Mouse (Mus musculus) activated CD4-positive, CD25-positive, alpha-beta regulatory T cell, adult 4 months (primary cell): Measurements from ENCODE around the gene Tescl. TPM values are rescaled to one million over a fixed set of nuclear protein-coding genes. Genes with fewer than 3 reads are reported as not detected.

Experiments
- ATAC-seq: one replicate; pipeline ENCODE4 v1.8.0; 2017
- polyA plus RNA-seq, 2 experiments: library from polyadenylated mRNA; unstranded; fragments of 100-300 nt; shearing (Covaris generic); gene quantifications; one replicate each; pipeline ENCODE4 v1.2.1; 2017

The Tescl gene
- polyA plus RNA-seq, 2 experiments from 2014 or later = not detected

- ATAC-seq = no peak
These were observed 27.3 kb upstream of the Tescl start for GRCm38 (mm10) chr7:24361001-24361400.

GRCm38 (mm10) chr7:24359269-24359668 lies 25.5 kb upstream of the Tescl start:
- no peak for ATAC-seq

- ATAC-seq = no peak
These were observed 24.2 kb upstream of the Tescl start for GRCm38 (mm10) chr7:24357899-24358298.

GRCm38 (mm10) chr7:24356081-24356480 lies 22.3 kb upstream of the Tescl start:
- ATAC-seq = no peak

GRCm38 (mm10) chr7:24355646-24356045 lies 21.9 kb upstream of the Tescl start:
- ATAC-seq = no peak

- ATAC-seq = no peak
These were observed 15.2 kb upstream of the Tescl start, which contains the start of gene Lypd5 for GRCm38 (mm10) chr7:24348896-24349295. Lypd5 (plus strand) TSS chr7:24349196.

GRCm38 (mm10) chr7:24346444-24346843 lies 12.7 kb upstream of the Tescl start:
- no peak for ATAC-seq

- ATAC-seq = no peak
These were observed 10.1 kb upstream of the Tescl start for GRCm38 (mm10) chr7:24343701-24344272.

GRCm38 (mm10) chr7:24338241-24338640 lies 4.5 kb upstream of the Tescl start:
- ATAC-seq = no peak

GRCm38 (mm10) chr7:24335699-24336309 lies 2.1 kb upstream of the Tescl start:
- ATAC-seq = no peak

GRCm38 (mm10) chr7:24327281-24327975 lies 6.3 kb downstream of the Tescl start:
- ATAC-seq = no peak

- ATAC-seq = no peak
These were observed 7.2 kb downstream of the Tescl start for GRCm38 (mm10) chr7:24326273-24327135.

- ATAC-seq = no peak
These were observed 8.0 kb downstream of the Tescl start for GRCm38 (mm10) chr7:24325675-24326128.

GRCm38 (mm10) chr7:24325197-24325596 lies 8.5 kb downstream of the Tescl start:
- no peak for ATAC-seq

- ATAC-seq = no peak
These were observed 11.1 kb downstream of the Tescl start for GRCm38 (mm10) chr7:24322593-24322992.

GRCm38 (mm10) chr7:24318942-24319341 lies 14.8 kb downstream of the Tescl start:
- no peak for ATAC-seq

GRCm38 (mm10) chr7:24316567-24317092 lies 17.1 kb downstream of the Tescl start, which contains the start of gene Zfp94:
Zfp94 (minus strand) TSS chr7:24316666.
- peak; percentile 90 for ATAC-seq

- ATAC-seq = peak; percentile 55
These were observed 17.8 kb downstream of the Tescl start for GRCm38 (mm10) chr7:24315726-24316566.

GRCm38 (mm10) chr7:24300771-24301282 lies 32.9 kb downstream of the Tescl start, which contains the start of gene Zfp61:
Zfp61 (minus strand) TSS chr7:24301232.
- no peak for ATAC-seq

GRCm38 (mm10) chr7:24299823-24300481 lies 33.8 kb downstream of the Tescl start:
- ATAC-seq = no peak
